Mouse (Mus musculus) lung, embryonic 14.5 days (tissue): ENCODE data around the gene Ano1. TPM values are rescaled to one million over a fixed set of nuclear protein-coding genes. Genes with fewer than 3 reads are reported as not detected.

Source experiments
- ATAC-seq: fragments of 200-750 bp; cut with Nextera tagmentation; 2 replicates; pipeline ENCODE4 v1.8.0; 2017; ENCODE audit warnings: mild to moderate bottlenecking, moderate TSS enrichment, moderate library complexity; ENCODE audit not compliant: insufficient read depth
- DNase-seq: peaks from one replicate; pipeline ENCODE4 v3.0.0-alpha.2; 2015
- H3K27ac ChIP-seq: fragments of 300-500 bp; sonication (generic); 2 replicates; pipeline ENCODE4 v1.5.1; 2014; ENCODE audit warnings: low read depth, mild to moderate bottlenecking, moderate library complexity
- H3K27me3 ChIP-seq: fragments of 300-500 bp; sonication (generic); 2 replicates; pipeline ENCODE4 v1.6.1; 2014; ENCODE audit warnings: low read length, control low read depth; ENCODE audit not compliant: insufficient read depth
- H3K36me3 ChIP-seq: fragments of 300-500 bp; sonication (generic); 2 replicates; pipeline ENCODE4 v1.6.1; 2014; ENCODE audit warnings: control low read depth; ENCODE audit not compliant: insufficient read depth
- H3K4me1 ChIP-seq: fragments of 300-500 bp; sonication (generic); 2 replicates; pipeline ENCODE4 v1.6.1; 2014; ENCODE audit warnings: antibody characterized with exemption, control low read depth; ENCODE audit not compliant: insufficient read depth
- H3K4me2 ChIP-seq: fragments of 300-500 bp; sonication (generic); 2 replicates; pipeline ENCODE4 v1.6.1; 2014; ENCODE audit warnings: mild to moderate bottlenecking
- H3K4me3 ChIP-seq: fragments of 300-500 bp; sonication (generic); 2 replicates; pipeline ENCODE4 v1.5.1; 2014; ENCODE audit warnings: low read depth, low read length
- H3K9ac ChIP-seq: fragments of 300-500 bp; sonication (generic); 2 replicates; pipeline ENCODE4 v1.6.1; 2014
- H3K9me3 ChIP-seq: fragments of 300-500 bp; sonication (generic); 2 replicates; pipeline ENCODE4 v1.6.1; 2016; ENCODE audit warnings: low read depth, low read length, control low read depth
- CTCF ChIP-seq: IDR thresholded peaks from 2 replicates; pipeline ENCODE4 v1.5.1; 2016; ENCODE audit warnings: antibody characterized with exemption, low read depth
- WGBS: fragments of 180-500 bp; shearing (Covaris S2); extraction: QIAGEN DNeasy Blood & Tissue Kit; methylation state at CpG from one replicate; pipeline ENCODE4 v1.1.7; 2014; 5-methylcytosine and 5-hydroxymethylcytosine counted together
- polyA plus RNA-seq: library from polyadenylated mRNA; unstranded; fragments of >200 nt; fragmentation: Nextera tagmentation; extraction: Ambion mirVana; gene quantifications from 2 replicates; pipeline ENCODE4 v1.2.1, GENCODE M21; 2014

Gene Ano1
- polyA plus RNA-seq, 1 experiment from 2014 or later, result 64.8 TPM

GRCm38 (mm10) chr7:144562016-144562415 lies 189.8 kb downstream of the Ano1 start:
- Histone ChIP-seq H3K36me3 (no peaks in the 10 kb centered on the region), H3K4me3 (no peak overlapping the region), H3K27me3 (no peaks in the 10 kb centered on the region), H3K4me2 (no peak overlapping the region), H3K9ac (no peak overlapping the region), H3K27ac (no peak overlapping the region), H3K4me1 (no peaks in the 10 kb centered on the region), H3K9me3 (no peaks in the 10 kb centered on the region)
- ATAC-seq, result no peak
- 3% methylated on average over 3 of the region's 3 CpGs for WGBS
- DNase-seq, result no peak
- TF ChIP-seq CTCF, result no peak

- no peaks in the 10 kb centered on the region for H3K36me3 ChIP-seq
- H3K27me3 ChIP-seq, result no peaks in the 10 kb centered on the region
- H3K4me3 ChIP-seq, result no peak overlapping the region
- no peak for TF ChIP-seq CTCF
- no peak overlapping the region for H3K27ac ChIP-seq
- DNase-seq, result no peak
- 80% methylated on average over 4 of the region's 4 CpGs for WGBS
- no peak overlapping the region for H3K9ac ChIP-seq
- H3K9me3 ChIP-seq, result no peaks in the 10 kb centered on the region
- no peak overlapping the region for H3K4me2 ChIP-seq
- no peaks in the 10 kb centered on the region for H3K4me1 ChIP-seq
- no peak for ATAC-seq
These were observed 191.2 kb downstream of the Ano1 start for GRCm38 (mm10) chr7:144560594-144560993.

GRCm38 (mm10) chr7:144558552-144558951 lies 193.2 kb downstream of the Ano1 start:
- no peak overlapping the region for H3K4me3 ChIP-seq
- H3K4me2 ChIP-seq, result no peak overlapping the region
- DNase-seq (no peak), ATAC-seq (no peak)
- no peak overlapping the region for H3K9ac ChIP-seq
- no peak overlapping the region for H3K27ac ChIP-seq
- H3K4me1 ChIP-seq, result no peaks in the 10 kb centered on the region
- no peaks in the 10 kb centered on the region for H3K27me3 ChIP-seq
- WGBS, result 45% methylated on average over 6 of the region's 6 CpGs
- no peaks in the 10 kb centered on the region for H3K9me3 ChIP-seq
- TF ChIP-seq CTCF, result no peak
- no peaks in the 10 kb centered on the region for H3K36me3 ChIP-seq

GRCm38 (mm10) chr7:144554123-144554472 lies 197.7 kb downstream of the Ano1 start:
- no peak; the same call in 1 of the 2 replicates for ATAC-seq

GRCm38 (mm10) chr7:144553237-144554122 lies 198.3 kb downstream of the Ano1 start, which contains the start of gene Ppfia1:
TSS of gene Ppfia1 (minus strand) at chr7:144553729.
- 2% methylated on average over 96 of the region's 97 CpGs for WGBS
- DNase-seq, result peak; percentile 99
- Histone ChIP-seq H3K9me3 (no peaks in the 10 kb centered on the region), H3K4me3 (peak within 1 kb of the TSS; percentile 95), H3K4me1 (peaks cover 7% of the 10 kb centered on the region; the same call in 1 of the 2 replicates), H3K27ac (peak within 1 kb of the TSS; percentile 6; the same call in 1 of the 2 replicates), H3K36me3 (peaks cover 32% of the 10 kb centered on the region), H3K27me3 (no peaks in the 10 kb centered on the region), H3K9ac (peak within 1 kb of the TSS; percentile 96), H3K4me2 (peak within 1 kb of the TSS; percentile 82)
- no peak for TF ChIP-seq CTCF
- peak; percentile 94 for ATAC-seq

More at GRCm38 (mm10) chr7:144554123-144554472, 197.7 kb downstream of the Ano1 start:
- no peaks in the 10 kb centered on the region for H3K27me3 ChIP-seq
- WGBS, result 21% methylated on average over 8 of the region's 8 CpGs
- TF ChIP-seq CTCF, result no peak
- peak overlapping the region; percentile 58 for H3K9ac ChIP-seq
- H3K36me3 ChIP-seq, result peaks cover 29% of the 10 kb centered on the region
- peak overlapping the region; percentile 95 for H3K4me3 ChIP-seq
- peak overlapping the region; percentile 6; the same call in 1 of the 2 replicates for H3K27ac ChIP-seq
- H3K4me1 ChIP-seq, result peaks cover 7% of the 10 kb centered on the region; the same call in 1 of the 2 replicates
- no peak for DNase-seq
- peak overlapping the region; percentile 82 for H3K4me2 ChIP-seq
- no peaks in the 10 kb centered on the region for H3K9me3 ChIP-seq

GRCm38 (mm10) chr7:144552274-144552673 lies 199.5 kb downstream of the Ano1 start:
- peak overlapping the region; percentile 96 for H3K9ac ChIP-seq
- H3K9me3 ChIP-seq, result no peaks in the 10 kb centered on the region
- no peak overlapping the region for H3K27ac ChIP-seq
- no peaks in the 10 kb centered on the region for H3K27me3 ChIP-seq
- H3K4me2 ChIP-seq, result peak overlapping the region; percentile 82
- DNase-seq, result no peak
- 82% methylated on average over 8 of the region's 8 CpGs for WGBS
- ATAC-seq, result no peak
- peaks cover 38% of the 10 kb centered on the region for H3K36me3 ChIP-seq
- peaks cover 7% of the 10 kb centered on the region; the same call in 1 of the 2 replicates for H3K4me1 ChIP-seq
- TF ChIP-seq CTCF, result no peak
- H3K4me3 ChIP-seq, result peak overlapping the region; percentile 95

- 57% methylated on average over 1 of the region's 1 CpGs for WGBS
These were observed 201.0 kb downstream of the Ano1 start for GRCm38 (mm10) chr7:144550811-144551210.

More at GRCm38 (mm10) chr7:144550811-144551210, 201.0 kb downstream of the Ano1 start:
- no peak for DNase-seq
- no peak overlapping the region for H3K4me3 ChIP-seq
- ATAC-seq, result no peak
- H3K9me3 ChIP-seq, result no peaks in the 10 kb centered on the region
- H3K27ac ChIP-seq, result no peak overlapping the region
- no peak for TF ChIP-seq CTCF
- no peak overlapping the region for H3K9ac ChIP-seq
- peaks cover 7% of the 10 kb centered on the region; the same call in 1 of the 2 replicates for H3K4me1 ChIP-seq
- no peak overlapping the region for H3K4me2 ChIP-seq
- peaks cover 48% of the 10 kb centered on the region for H3K36me3 ChIP-seq
- H3K27me3 ChIP-seq, result no peaks in the 10 kb centered on the region
